Comparison of ENCODE assay signal across 14 mouse cellular contexts in genomic region chr12:94217906-94218305, GRCm38 (mm10).
A peak's percentile ranks its signal among the peaks of the same experiment; 100 is the strongest.
DNase-seq lines count a peak whose midpoint lies in the region; ATAC-seq and TF ChIP-seq lines count a peak whose summit lies in the region.
"Had no signal": no experiment of that assay in that cellular context is flagged by ENCODE, and none has a peak within 500 bp of the region (broad histone marks: within the 10 kb centered on the region; RNA-seq: fewer than 3 reads in every experiment).

No protein-coding gene starts in this region.

- H3K4me3 ChIP-seq in embryonic facial prominence, embryonic 14.5 days (ENCODE audit: low read depth, low read length): no peak overlapping the region
- no peak overlapping the region for H3K4me3 ChIP-seq in embryonic facial prominence, embryonic 10.5 days
- H3K4me3 ChIP-seq in cerebellum, adult 2 months (replicated peaks; ENCODE audit: insufficient read depth, low read depth, low read length): no peak overlapping the region
- H3K4me3 ChIP-seq: forebrain, embryonic 10.5 days; layer of hippocampus, adult 2 months; midbrain, embryonic 12.5 days had no signal

- no peaks in the 10 kb centered on the region for H3K4me1 ChIP-seq in embryonic facial prominence, embryonic 14.5 days (ENCODE audit: control insufficient read depth, insufficient read depth, low read length)
- no peaks in the 10 kb centered on the region for H3K4me1 ChIP-seq in embryonic facial prominence, embryonic 10.5 days
- H3K4me1 ChIP-seq in cerebellum, adult 2 months (ENCODE audit: control insufficient read depth, insufficient read depth, low read length): no peaks in the 10 kb centered on the region
- H3K4me1 ChIP-seq: forebrain, embryonic 10.5 days; midbrain, embryonic 12.5 days had no signal

- H3K27ac ChIP-seq in embryonic facial prominence, embryonic 14.5 days (replicated peaks; ENCODE audit: low read depth, low read length): no peak overlapping the region
- H3K27ac ChIP-seq in embryonic facial prominence, embryonic 10.5 days (replicated peaks): no peak overlapping the region
- no peak overlapping the region for H3K27ac ChIP-seq in cerebellum, adult 2 months (ENCODE audit: insufficient read depth, low read length)
- H3K27ac ChIP-seq: forebrain, embryonic 10.5 days; layer of hippocampus, adult 2 months; liver, embryonic 14.5 days; midbrain, embryonic 12.5 days had no signal

- TF ChIP-seq CTCF in cerebellum, adult 2 months (IDR thresholded peaks at IDR 0.05; ENCODE audit: borderline replicate concordance, insufficient read depth, low read depth, low read length): no peak

- no peak for TF ChIP-seq POLR2A in cerebellum, adult 2 months (IDR thresholded peaks at IDR 0.05; ENCODE audit: borderline replicate concordance, insufficient read depth, low read length)

- no peaks in the 10 kb centered on the region for H3K36me3 ChIP-seq in embryonic facial prominence, embryonic 14.5 days (ENCODE audit: control insufficient read depth, insufficient read depth, low read length)
- no peaks in the 10 kb centered on the region for H3K36me3 ChIP-seq in embryonic facial prominence, embryonic 10.5 days (replicated peaks)
- H3K36me3 ChIP-seq: forebrain, embryonic 10.5 days; midbrain, embryonic 12.5 days had no signal

- no peak overlapping the region for H3K9ac ChIP-seq in embryonic facial prominence, embryonic 14.5 days (ENCODE audit: low read depth, low read length)
- H3K9ac ChIP-seq: liver, embryonic 14.5 days; midbrain, embryonic 12.5 days had no signal

- H3K9me3 ChIP-seq in embryonic facial prominence, embryonic 14.5 days (ENCODE audit: control insufficient read depth, low read length): no peaks in the 10 kb centered on the region
- no peaks in the 10 kb centered on the region for H3K9me3 ChIP-seq in embryonic facial prominence, embryonic 10.5 days
- H3K9me3 ChIP-seq: forebrain, embryonic 10.5 days; midbrain, embryonic 12.5 days had no signal

- intact Hi-C loops in heart, postnatal 14 days (cut with DNase I): no loop called here

- no peak overlapping the region for H3K4me2 ChIP-seq in embryonic facial prominence, embryonic 14.5 days (ENCODE audit: low read depth, low read length)
- H3K4me2 ChIP-seq: midbrain, embryonic 12.5 days had no signal

- 44% methylated on average over 4 of the region's 4 CpGs for WGBS in embryonic facial prominence, embryonic 14.5 days
- 78% methylated on average over 4 of the region's 4 CpGs for WGBS in embryonic facial prominence, embryonic 10.5 days
- 19% methylated on average over 4 of the region's 4 CpGs for WGBS in cerebellum, adult 2 months

- no peaks in the 10 kb centered on the region for H3K27me3 ChIP-seq in embryonic facial prominence, embryonic 14.5 days (replicated peaks; ENCODE audit: control insufficient read depth, insufficient read depth, low read length)
- H3K27me3 ChIP-seq in embryonic facial prominence, embryonic 10.5 days (replicated peaks; ENCODE audit: low read depth, poor library complexity, severe bottlenecking): no peaks in the 10 kb centered on the region
- H3K27me3 ChIP-seq in cerebellum, adult 2 months (ENCODE audit: control insufficient read depth, insufficient read depth, low read length): no peaks in the 10 kb centered on the region
- H3K27me3 ChIP-seq: midbrain, embryonic 12.5 days had no signal

- peak; percentile 80 for DNase-seq in embryonic facial prominence, embryonic 14.5 days (ENCODE audit: low spot score)
- no peak for DNase-seq in embryonic facial prominence, embryonic 10.5 days (ENCODE audit: low spot score)
- DNase-seq in embryo, embryonic 11 days: peak; percentile 27
- DNase-seq in gastrocnemius, postnatal 4 days (ENCODE audit: low spot score in 2 of 2): peak; percentile 16 to 19
- peak; percentile 11 to 36 for DNase-seq in heart, postnatal 14 days
- no peak for DNase-seq in natural killer cell, adult 2 months (ENCODE audit: low spot score in 2 of 2)
- no peak for DNase-seq in cerebellum, adult 2 months
- DNase-seq: adrenal gland, postnatal 10 days; kidney, adult 2 months had no signal

- ATAC-seq in embryonic facial prominence, embryonic 14.5 days (ENCODE audit: low read depth): peak; percentile 47; the same call in 1 of the 2 replicates
- ATAC-seq in frontal cortex, adult (ENCODE audit: low TSS enrichment): no peak

Comparison
In these comparisons a context has a peak if more than half of its experiments do, and no peak if none do; other contexts are left out.
1. DNase-seq: peak in embryonic facial prominence, embryonic 14.5 days (single experiment), embryo, embryonic 11 days (single experiment), gastrocnemius, postnatal 4 days (2 of 2) and heart, postnatal 14 days (2 of 2); none in embryonic facial prominence, embryonic 10.5 days (single experiment), natural killer cell, adult 2 months (0 of 2) and cerebellum, adult 2 months (0 of 2).